Mouse (Mus musculus) midbrain, embryonic 10.5 days (tissue): ENCODE results near the gene Spdye4b. TPM values are rescaled to one million over a fixed set of nuclear protein-coding genes. Genes with fewer than 3 reads are reported as not detected.
A peak's percentile ranks its signal among the peaks of the same experiment; 100 is the strongest.
"Not testable (repeated sequence)": the region's sequence is repeated elsewhere in the genome, so short reads cannot be mapped to it uniquely, and the experiment has no call there.

ENCODE experiments used
- DNase-seq: peaks from one replicate; pipeline ENCODE4 v3.0.0-alpha.2; 2017; ENCODE audit warnings: low spot score
- H3K27ac ChIP-seq: fragments of 300-500 bp; sonication (generic); replicated peaks from 2 replicates; pipeline ENCODE4 v1.5.1; 2016; ENCODE audit warnings: mild to moderate bottlenecking
- H3K27me3 ChIP-seq: fragments of 300-500 bp; sonication (generic); 2 replicates; pipeline ENCODE4 v1.6.1; 2016; ENCODE audit warnings: low read depth, mild to moderate bottlenecking; ENCODE audit not compliant: poor library complexity, severe bottlenecking
- H3K36me3 ChIP-seq: fragments of 300-500 bp; sonication (generic); 2 replicates; pipeline ENCODE4 v1.6.1; 2016; ENCODE audit warnings: mild to moderate bottlenecking, moderate library complexity
- H3K4me1 ChIP-seq: fragments of 300-500 bp; sonication (generic); 2 replicates; pipeline ENCODE4 v1.6.1; 2016
- H3K4me3 ChIP-seq: fragments of 300-500 bp; sonication (generic); 2 replicates; pipeline ENCODE4 v1.5.1; 2016; ENCODE audit warnings: mild to moderate bottlenecking, moderate library complexity
- H3K9me3 ChIP-seq: fragments of 300-500 bp; sonication (generic); replicated peaks from 2 replicates; pipeline ENCODE4 v1.6.1; 2016; ENCODE audit warnings: mild to moderate bottlenecking
- WGBS: fragments of 180-500 bp; shearing (Covaris S2); methylation state at CpG from one replicate; pipeline ENCODE4 v1.1.7; 2016; 5-methylcytosine and 5-hydroxymethylcytosine counted together
- polyA plus RNA-seq: library from polyadenylated mRNA; unstranded; fragments of >200 nt; fragmentation: Nextera tagmentation; extraction: Ambion mirVana; gene quantifications from 2 replicates; pipeline ENCODE4 v1.2.1, GENCODE M21; 2016

The Spdye4b gene
- not detected in 2 replicates for polyA plus RNA-seq

- Histone ChIP-seq H3K27me3 (no peaks in the 10 kb centered on the region), H3K27ac (peak within 1 kb of the TSS; percentile 87), H3K4me1 (peaks cover 21% of the 10 kb centered on the region), H3K4me3 (peak within 1 kb of the TSS; percentile 79), H3K9me3 (peaks cover 8% of the 10 kb centered on the region), H3K36me3 (peaks cover 32% of the 10 kb centered on the region)
- WGBS, result under 1% methylated on average over 58 of the region's 58 CpGs
- DNase-seq, result peak; percentile 95
These were observed at the start of gene Spdye4b, which contains the start of gene Rbak for GRCm38 (mm10) chr5:143180255-143181076. Spdye4b (plus strand) TSS chr5:143181017. Rbak (minus strand) TSS chr5:143180775.

GRCm38 (mm10) chr5:143132935-143133514, 47.8 kb upstream of the Spdye4b start:
- Histone ChIP-seq H3K27ac (no peak overlapping the region), H3K27me3 (no peaks in the 10 kb centered on the region), H3K4me3 (no peak overlapping the region), H3K4me1 (no peaks in the 10 kb centered on the region), H3K9me3 (peaks cover 7% of the 10 kb centered on the region), H3K36me3 (no peaks in the 10 kb centered on the region)
- 84% methylated on average over 13 of the region's 13 CpGs for WGBS
- DNase-seq, result no peak

GRCm38 (mm10) chr5:143134216-143135010, 46.4 kb upstream of the Spdye4b start:
- not testable (repeated sequence) for DNase-seq, H3K36me3 ChIP-seq
- WGBS, result 79% methylated on average over 4 of the region's 6 CpGs

GRCm38 (mm10) chr5:143135042-143135441, 45.8 kb upstream of the Spdye4b start:
- H3K27me3 ChIP-seq, result no peaks in the 10 kb centered on the region
- no peaks in the 10 kb centered on the region for H3K9me3 ChIP-seq
- H3K27ac ChIP-seq, result no peak overlapping the region
- DNase-seq, result no peak
- H3K4me3 ChIP-seq, result no peak overlapping the region
- 94% methylated on average over 7 of the region's 7 CpGs for WGBS
- H3K4me1 ChIP-seq, result no peaks in the 10 kb centered on the region
- H3K36me3 ChIP-seq, result no peaks in the 10 kb centered on the region

More at GRCm38 (mm10) chr5:143134216-143135010, 46.4 kb upstream of the Spdye4b start:
- not testable (repeated sequence) for H3K4me1 ChIP-seq, H3K27me3 ChIP-seq, H3K4me3 ChIP-seq, H3K9me3 ChIP-seq, H3K27ac ChIP-seq

- no peak for DNase-seq
These were observed 43.2 kb upstream of the Spdye4b start for GRCm38 (mm10) chr5:143137580-143137979.

GRCm38 (mm10) chr5:143147481-143147880, 33.3 kb upstream of the Spdye4b start, which contains the start of gene Olfr718-ps1:
Olfr718-ps1 (minus strand) TSS chr5:143147581.
- H3K4me1 ChIP-seq, result no peaks in the 10 kb centered on the region
- H3K27ac ChIP-seq, result no peak within 1 kb of the TSS
- no peak within 1 kb of the TSS for H3K4me3 ChIP-seq
- H3K27me3 ChIP-seq, result no peaks in the 10 kb centered on the region
- peaks cover 26% of the 10 kb centered on the region for H3K9me3 ChIP-seq
- DNase-seq, result no peak
- H3K36me3 ChIP-seq, result no peaks in the 10 kb centered on the region
- WGBS, result 77% methylated on average over 3 of the region's 3 CpGs

More at GRCm38 (mm10) chr5:143137580-143137979, 43.2 kb upstream of the Spdye4b start:
- Histone ChIP-seq H3K36me3 (no peaks in the 10 kb centered on the region), H3K9me3 (no peaks in the 10 kb centered on the region), H3K4me3 (no peak overlapping the region), H3K27me3 (no peaks in the 10 kb centered on the region), H3K4me1 (no peaks in the 10 kb centered on the region), H3K27ac (no peak overlapping the region)
- WGBS, result 87% methylated on average over 13 of the region's 13 CpGs

- peaks cover 26% of the 10 kb centered on the region for H3K9me3 ChIP-seq
- H3K4me1 ChIP-seq, result no peaks in the 10 kb centered on the region
- no peaks in the 10 kb centered on the region for H3K27me3 ChIP-seq
- no peak for DNase-seq
- H3K36me3 ChIP-seq, result no peaks in the 10 kb centered on the region
- H3K27ac ChIP-seq, result no peak overlapping the region
- no peak overlapping the region for H3K4me3 ChIP-seq
- WGBS, result 89% methylated on average over 5 of the region's 5 CpGs
These were observed 32.2 kb upstream of the Spdye4b start for GRCm38 (mm10) chr5:143148661-143149060.

GRCm38 (mm10) chr5:143149536-143149935, 31.3 kb upstream of the Spdye4b start:
- H3K27me3 ChIP-seq, result no peaks in the 10 kb centered on the region
- 87% methylated on average over 2 of the region's 2 CpGs for WGBS
- H3K36me3 ChIP-seq, result no peaks in the 10 kb centered on the region

GRCm38 (mm10) chr5:143150044-143150443, 30.8 kb upstream of the Spdye4b start:
- no peak for DNase-seq
- Histone ChIP-seq H3K36me3 (no peaks in the 10 kb centered on the region), H3K27ac (no peak overlapping the region), H3K4me3 (no peak overlapping the region), H3K27me3 (no peaks in the 10 kb centered on the region), H3K4me1 (no peaks in the 10 kb centered on the region), H3K9me3 (peaks cover 26% of the 10 kb centered on the region)
- whole genome bisulfite sequencing, result 89% methylated on average over 2 of the region's 2 CpGs

More at GRCm38 (mm10) chr5:143149536-143149935, 31.3 kb upstream of the Spdye4b start:
- Histone ChIP-seq H3K27ac (no peak overlapping the region), H3K4me3 (no peak overlapping the region), H3K4me1 (no peaks in the 10 kb centered on the region), H3K9me3 (peaks cover 26% of the 10 kb centered on the region)
- no peak for DNase-seq

- Histone ChIP-seq H3K36me3 (no peaks in the 10 kb centered on the region), H3K4me1 (peaks cover 5% of the 10 kb centered on the region), H3K9me3 (peaks cover 26% of the 10 kb centered on the region), H3K27ac (no peak overlapping the region), H3K4me3 (no peak overlapping the region), H3K27me3 (peaks cover 36% of the 10 kb centered on the region)
- 92% methylated on average over 10 of the region's 10 CpGs for WGBS
- DNase-seq, result no peak
These were observed 27.1 kb upstream of the Spdye4b start for GRCm38 (mm10) chr5:143153756-143154155.

- Histone ChIP-seq H3K27ac (no peak overlapping the region), H3K36me3 (no peaks in the 10 kb centered on the region), H3K4me3 (no peak overlapping the region), H3K9me3 (peaks cover 15% of the 10 kb centered on the region), H3K27me3 (peaks cover 46% of the 10 kb centered on the region), H3K4me1 (peaks cover 5% of the 10 kb centered on the region)
- DNase-seq, result no peak
- WGBS, result 87% methylated on average over 3 of the region's 3 CpGs
These were observed 25.3 kb upstream of the Spdye4b start for GRCm38 (mm10) chr5:143155534-143155933.

- Histone ChIP-seq H3K9me3 (no peaks in the 10 kb centered on the region), H3K4me1 (peaks cover 4% of the 10 kb centered on the region; the same call in 1 of the 2 replicates), H3K4me3 (0 out of 2 replicates have a peak overlapping the region, but pooled peaks have one; percentile 7), H3K36me3 (no peaks in the 10 kb centered on the region), H3K27ac (no peak overlapping the region), H3K27me3 (peaks cover 10% of the 10 kb centered on the region; the same call in 1 of the 2 replicates)
- WGBS, result 13% methylated on average over 18 of the region's 18 CpGs
- DNase-seq, result no peak
These were observed 15.2 kb upstream of the Spdye4b start for GRCm38 (mm10) chr5:143165508-143166070.
